In genomic region chr2:142731778-142732092, GRCm38 (mm10) we compare ENCODE assay signal across 9 mouse cellular contexts.
DNase-seq lines count a peak whose midpoint lies in the region; ATAC-seq lines count a peak whose summit lies in the region.
"Had no signal": no experiment of that assay in that cellular context is flagged by ENCODE, and none has a peak within 500 bp of the region (broad histone marks: within the 10 kb centered on the region; RNA-seq: fewer than 3 reads in every experiment).

No protein-coding gene starts in this region.

- no peak overlapping the region for H3K4me3 ChIP-seq in kidney, embryonic 16.5 days (ENCODE audit: low read length)

- H3K27ac ChIP-seq in kidney, embryonic 16.5 days (ENCODE audit: low read length) = no peak overlapping the region

- 89% methylated on average over 1 of the region's 1 CpGs for WGBS in kidney, embryonic 16.5 days

- H3K4me2 ChIP-seq in kidney, embryonic 16.5 days (replicated peaks; ENCODE audit: low read depth, low read length) = no peak overlapping the region

- no peak for ATAC-seq in kidney, embryonic 16.5 days (ENCODE audit: low FRiP score, low TSS enrichment)

- H3K4me1 ChIP-seq in kidney, embryonic 16.5 days (ENCODE audit: insufficient read depth, low read length) = no peaks in the 10 kb centered on the region

- H3K9ac ChIP-seq in kidney, embryonic 16.5 days (replicated peaks; ENCODE audit: low read length) = no peak overlapping the region

- no peaks in the 10 kb centered on the region for H3K9me3 ChIP-seq in kidney, embryonic 16.5 days (ENCODE audit: low read length)
- H3K9me3 ChIP-seq: G1E had no signal

- H3K36me3 ChIP-seq in kidney, embryonic 16.5 days (ENCODE audit: insufficient read depth, low read length) = no peaks in the 10 kb centered on the region

- DNase-seq in kidney, postnatal 10 days = peak; percentile 14
- peak; percentile 88 to 92 for DNase-seq in cerebellum, postnatal 14 days
- peak; percentile 33 to 51 for DNase-seq in heart, adult 9 months (ENCODE audit: low spot score in 2 of 2)
- DNase-seq in left cerebral cortex, adult 8-10 months (ENCODE audit: low spot score in 2 of 2) = peak; percentile 59 to 89
- peak; percentile 80 to 86 for DNase-seq in right cerebral cortex, adult 2 months (ENCODE audit: low spot score in 2 of 2)
- no peak for DNase-seq in yolk sac, embryonic 10.5 days (ENCODE audit: low spot score)
- no peak for DNase-seq in spleen, postnatal 14 days (ENCODE audit: low spot score in 2 of 2)

- no peaks in the 10 kb centered on the region for H3K27me3 ChIP-seq in kidney, embryonic 16.5 days (ENCODE audit: insufficient read depth, low read length)

Comparison
In these comparisons a context has a peak if more than half of its experiments do, and no peak if none do; other contexts are left out.
1. DNase-seq: peak in kidney, postnatal 10 days (single experiment), cerebellum, postnatal 14 days (2 of 2), heart, adult 9 months (2 of 2), left cerebral cortex, adult 8-10 months (2 of 2) and right cerebral cortex, adult 2 months (2 of 2); none in yolk sac, embryonic 10.5 days (single experiment) and spleen, postnatal 14 days (0 of 2).